Mouse (Mus musculus) gastrocnemius, postnatal 14 days (tissue): ENCODE results near the gene Gpr55. TPM values are rescaled to one million over a fixed set of nuclear protein-coding genes. Genes with fewer than 3 reads are reported as not detected.

Experiments
- DNase-seq: peaks from one replicate; pipeline ENCODE4 v3.0.0; 2021; ENCODE audit warnings: mixed read lengths
- intact Hi-C: fragments of 180-260 bp; cut with DNase I; formaldehyde crosslinking; loops from one replicate; pipeline ENCODE4 v1.15.1; 2025; ENCODE audit warnings: low total_unique reads
- total RNA-seq, 2 experiments: library from RNA; stranded (reverse); gene quantifications; 2 replicates each; pipeline ENCODE4 v1.2.3; 2021

The Gpr55 gene
- total RNA-seq, 2 experiments from 2014 or later, result not detected

DNA sequence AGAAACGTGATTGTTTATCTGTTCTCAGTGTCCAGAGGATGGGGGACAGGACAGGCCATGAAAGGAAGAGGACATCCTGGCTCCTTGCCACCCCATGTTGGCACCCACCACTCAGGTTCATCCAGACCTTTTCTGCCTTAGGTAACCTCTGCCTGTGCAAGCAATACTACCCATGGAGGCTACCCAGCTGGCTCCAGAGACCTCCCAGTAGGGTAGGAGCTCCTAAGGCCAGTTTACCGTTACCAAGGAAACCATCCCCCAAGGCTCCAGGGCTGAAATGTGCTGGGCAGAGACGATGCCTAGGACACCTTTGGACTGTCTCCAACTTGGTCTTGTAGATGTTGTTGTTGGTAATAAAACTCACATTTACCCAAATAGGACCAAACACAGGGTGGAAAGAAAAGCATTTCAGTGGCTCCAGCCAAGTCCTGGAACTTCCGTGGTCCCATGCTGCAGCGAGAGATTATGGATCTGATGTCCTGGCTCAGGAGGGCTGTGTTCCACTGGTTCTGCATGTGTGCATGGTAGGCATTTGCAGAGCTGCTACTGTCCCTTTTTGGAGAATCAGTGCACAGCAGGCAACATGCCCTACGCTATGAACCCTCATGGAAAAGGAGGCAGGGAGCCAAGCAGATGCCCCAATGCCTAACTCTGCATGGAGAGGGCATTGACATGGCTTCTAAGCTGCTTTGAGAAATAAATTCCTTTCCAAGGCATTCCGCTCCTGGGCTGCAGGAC lies 38.5 kb downstream of the Gpr55 start:
- intact Hi-C loops, result no loop called here

DNA sequence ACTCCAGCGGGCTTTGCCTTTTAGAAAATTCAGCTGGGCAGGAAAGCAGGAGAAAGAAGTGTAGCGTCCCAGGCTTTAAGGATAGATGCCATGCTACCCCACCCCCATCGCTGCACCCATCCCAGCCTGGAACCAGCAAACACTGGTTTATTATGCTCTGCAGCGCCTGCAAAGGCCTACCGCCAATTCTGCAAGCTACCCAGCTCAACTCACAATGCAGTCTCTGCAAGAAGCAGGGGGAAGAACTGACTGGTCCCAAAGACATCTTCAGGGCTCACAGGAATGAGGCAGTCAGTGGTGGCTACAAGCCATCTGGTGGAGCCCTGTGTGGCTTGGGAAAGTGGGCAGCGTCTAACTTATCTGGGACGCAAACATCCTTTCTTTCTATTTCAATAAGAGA lies 39.1 kb downstream of the Gpr55 start:
- intact Hi-C loops, result no loop called here
- DNase-seq, result no peak

More for the DNA sequence above, 38.5 kb downstream of the Gpr55 start:
- no peak for DNase-seq

DNA sequence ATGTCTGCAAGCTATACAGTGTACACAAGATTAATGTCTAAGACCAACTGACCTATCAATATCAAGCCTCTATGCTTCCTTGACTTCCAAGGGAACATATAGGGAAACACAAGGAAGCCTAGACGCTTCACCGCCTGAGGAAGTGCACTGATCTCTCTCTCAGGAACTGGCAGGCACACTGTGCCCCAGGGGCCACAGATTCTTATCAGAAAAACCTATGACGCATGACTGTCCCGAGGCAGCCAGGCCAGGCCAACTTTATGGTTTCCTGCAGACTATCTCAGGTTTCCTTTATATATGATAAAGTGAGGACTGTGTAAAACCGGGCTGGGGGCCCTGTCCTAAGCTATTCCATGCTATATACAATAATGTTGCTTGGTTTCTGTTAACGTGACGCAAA lies 41.2 kb downstream of the Gpr55 start:
- intact Hi-C loops, result no loop called here
- DNase-seq, result no peak

DNA sequence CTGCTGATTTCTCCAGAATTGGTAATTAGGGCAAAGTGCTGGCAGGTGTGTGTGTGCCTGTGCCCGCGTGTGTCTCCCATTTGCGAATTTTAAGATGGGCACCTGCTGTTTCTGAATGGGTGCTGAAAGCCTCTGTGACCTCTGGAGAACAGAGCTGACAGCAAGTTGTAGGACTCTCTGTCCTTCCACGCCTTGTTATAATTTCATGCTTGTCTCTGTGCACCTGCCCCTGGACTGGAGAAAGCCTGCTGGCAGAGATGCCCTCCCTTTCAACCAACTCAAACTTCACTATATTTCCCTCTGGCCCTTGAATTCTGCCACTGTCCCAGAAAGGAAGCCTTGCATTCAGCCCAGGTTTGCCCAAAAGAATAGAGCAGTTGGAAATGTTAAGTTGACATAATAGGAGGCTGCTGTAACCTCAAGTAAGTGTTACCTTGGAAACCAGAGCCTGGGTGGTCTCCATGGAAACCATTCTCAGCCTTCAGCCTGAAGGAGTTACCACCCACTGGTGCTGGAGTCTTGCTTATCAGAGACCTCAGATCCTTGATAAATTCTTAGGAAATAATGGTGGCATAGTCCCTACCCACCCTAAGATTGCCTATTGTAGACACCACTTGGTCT lies 43.9 kb downstream of the Gpr55 start:
- no peak for DNase-seq
- intact Hi-C loops, result no loop called here

DNA sequence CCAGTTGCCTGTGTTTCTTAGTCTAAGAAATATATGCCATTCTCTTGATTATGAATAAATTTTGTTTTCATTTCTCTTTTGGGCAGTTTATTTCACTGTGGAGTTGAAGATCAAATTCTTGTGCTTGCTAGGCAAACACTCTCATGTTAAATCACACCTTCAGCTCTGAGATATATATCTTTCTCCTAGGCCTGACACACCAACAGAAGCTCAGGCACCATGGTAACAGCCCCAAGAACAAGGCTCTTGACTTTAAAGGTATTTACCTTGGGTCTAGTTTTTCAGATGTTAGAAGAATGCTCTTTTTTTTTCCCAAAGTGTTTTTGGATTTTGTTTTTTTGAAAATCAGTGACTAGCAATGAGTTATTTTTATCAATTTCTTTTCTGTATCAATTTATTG lies 44.9 kb downstream of the Gpr55 start:
- intact Hi-C loops, result no loop called here
- no peak for DNase-seq

DNA sequence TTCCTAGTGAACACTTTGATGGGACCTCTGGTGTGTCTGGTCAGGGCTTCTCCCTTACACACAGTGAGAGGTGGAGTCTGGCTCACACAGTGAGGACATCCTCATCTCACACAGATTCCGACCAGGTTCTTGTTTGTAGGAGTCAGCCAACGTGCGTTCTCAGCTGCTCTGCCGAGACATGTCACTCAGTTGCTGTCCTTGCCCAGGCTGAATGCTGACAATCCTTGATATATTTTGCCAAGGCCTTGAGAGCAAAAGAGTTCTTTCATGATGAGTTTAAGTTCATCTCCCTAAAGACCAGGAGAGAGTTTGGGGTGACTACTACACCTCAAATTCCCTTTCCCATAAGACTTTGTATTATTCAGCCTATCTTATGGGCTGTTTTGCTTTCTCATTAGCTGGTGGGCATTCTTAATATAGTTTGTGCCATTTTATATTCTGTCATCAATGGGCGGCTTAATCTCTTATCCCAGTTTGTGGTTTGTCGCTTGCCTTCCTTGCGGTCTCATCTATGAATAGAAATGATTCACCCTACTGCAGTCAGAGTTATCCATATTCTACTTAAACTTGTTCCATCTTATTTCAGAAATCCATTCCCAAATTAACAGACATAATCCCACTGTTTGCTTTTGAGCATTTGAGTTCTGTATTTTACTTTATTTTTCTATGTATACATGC lies 47.6 kb downstream of the Gpr55 start:
- intact Hi-C loops, result no loop called here
- DNase-seq, result no peak

DNA sequence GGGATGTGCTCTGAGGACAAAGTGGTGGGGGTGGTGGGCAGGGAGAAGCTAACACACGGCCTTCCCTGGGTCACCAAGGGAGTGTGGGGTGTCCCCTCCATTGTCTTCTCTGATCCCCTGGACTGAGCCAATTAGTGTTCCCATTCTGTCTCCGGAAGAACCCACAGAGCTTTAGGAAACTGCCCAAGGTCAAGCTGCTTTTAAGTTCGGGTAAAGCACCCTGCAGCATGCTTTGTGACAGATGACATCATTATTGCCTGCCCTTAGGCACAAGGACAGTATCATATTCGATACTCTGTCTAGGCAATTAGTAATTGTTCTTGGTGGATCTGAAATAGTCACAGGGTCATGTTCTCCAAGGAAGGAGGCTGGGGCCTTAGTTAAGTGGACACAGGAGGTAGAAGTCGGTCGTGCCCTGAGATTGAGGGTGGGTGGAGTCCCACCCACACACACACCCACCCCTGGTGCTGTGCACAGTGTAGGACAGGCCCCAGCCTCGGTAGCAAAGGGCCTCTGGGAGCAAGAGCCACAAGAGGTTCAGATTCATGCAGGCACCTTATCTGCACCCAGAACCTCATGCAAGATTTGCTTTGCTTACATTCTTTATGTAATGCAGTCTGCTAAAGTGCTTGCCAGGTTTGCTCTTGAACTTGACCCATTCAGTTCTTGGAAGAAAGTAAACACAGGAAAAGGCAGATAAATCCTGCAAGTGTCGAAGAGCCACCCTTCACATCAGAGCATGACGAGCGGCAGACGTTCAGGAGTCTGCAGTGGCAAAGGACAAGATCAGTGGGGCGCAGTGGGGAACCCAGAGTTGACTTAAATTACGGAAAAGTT lies 51.8 kb downstream of the Gpr55 start:
- intact Hi-C loops, result no loop called here
- DNase-seq, result no peak

DNA sequence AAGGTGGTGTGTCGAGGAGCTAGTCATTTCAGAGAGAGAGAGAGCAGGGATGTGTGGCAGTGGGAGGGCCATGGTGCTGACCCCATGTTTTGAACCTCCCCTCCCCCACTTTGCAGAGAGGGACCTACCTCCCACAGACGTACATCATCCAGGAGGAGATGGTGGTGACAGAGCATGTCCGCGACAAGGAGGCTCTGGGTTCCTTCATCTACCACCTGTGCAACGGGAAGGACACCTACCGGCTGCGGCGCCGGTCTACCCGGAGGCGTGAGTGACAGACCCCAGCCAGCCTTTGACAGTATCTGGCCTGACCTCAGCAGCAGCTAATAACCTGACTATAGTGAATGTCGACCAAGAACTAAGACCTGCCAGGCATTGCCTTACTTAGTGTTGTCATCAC lies 53.9 kb downstream of the Gpr55 start:
- intact Hi-C loops, result no loop called here
- no peak for DNase-seq

DNA sequence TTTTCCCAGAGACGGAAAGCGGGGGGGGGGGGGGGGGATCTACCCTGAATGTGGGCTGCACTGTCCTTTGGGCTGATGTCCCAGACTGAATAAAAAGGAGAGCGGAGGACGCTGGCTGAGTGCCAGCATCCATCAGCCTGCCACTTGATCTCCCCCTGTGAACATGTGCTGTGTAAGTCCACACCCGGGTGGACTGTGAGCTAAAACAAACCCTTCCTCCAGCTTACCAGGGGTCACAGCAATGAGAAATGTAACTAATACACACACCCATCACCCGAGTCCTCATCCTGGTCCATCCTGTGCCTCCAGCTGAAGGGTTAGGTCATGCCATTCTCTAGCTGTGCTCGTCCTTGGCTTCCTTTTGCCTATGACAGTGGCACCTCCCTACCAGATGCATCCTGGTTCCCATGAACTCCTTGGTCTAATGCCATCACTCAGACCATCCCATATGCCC lies 58.7 kb downstream of the Gpr55 start:
- intact Hi-C loops, result no loop called here
- peak; percentile 32 for DNase-seq

DNA sequence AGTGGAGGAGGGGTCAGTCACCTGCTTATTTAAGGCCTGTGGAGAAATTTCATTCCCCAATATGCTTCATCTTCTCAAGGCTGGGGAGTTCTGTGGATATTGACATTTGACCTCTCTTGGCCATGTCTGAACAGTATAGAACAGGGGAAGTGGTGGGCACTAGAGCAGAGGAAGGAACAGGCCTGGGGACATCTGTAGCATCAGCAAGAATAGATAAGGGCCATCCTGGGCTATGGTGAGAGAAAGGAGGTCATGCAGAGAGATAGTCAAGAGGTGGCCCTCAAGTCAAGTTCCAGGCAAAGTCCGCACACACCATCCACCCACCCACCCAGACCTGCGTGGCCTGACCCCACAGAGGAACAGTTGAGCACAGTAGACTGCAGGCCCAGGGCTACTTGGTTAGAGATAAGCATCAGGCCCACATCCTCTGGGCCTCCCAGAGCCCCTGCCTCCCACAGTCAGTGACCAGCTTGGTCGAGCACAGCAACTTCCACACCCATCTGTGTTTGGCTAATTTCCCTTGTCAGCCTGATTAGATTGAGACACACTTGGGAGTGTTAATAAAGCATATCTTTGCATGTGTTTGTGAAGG lies 59.2 kb downstream of the Gpr55 start:
- DNase-seq, result no peak
- intact Hi-C loops, result no loop called here

DNA sequence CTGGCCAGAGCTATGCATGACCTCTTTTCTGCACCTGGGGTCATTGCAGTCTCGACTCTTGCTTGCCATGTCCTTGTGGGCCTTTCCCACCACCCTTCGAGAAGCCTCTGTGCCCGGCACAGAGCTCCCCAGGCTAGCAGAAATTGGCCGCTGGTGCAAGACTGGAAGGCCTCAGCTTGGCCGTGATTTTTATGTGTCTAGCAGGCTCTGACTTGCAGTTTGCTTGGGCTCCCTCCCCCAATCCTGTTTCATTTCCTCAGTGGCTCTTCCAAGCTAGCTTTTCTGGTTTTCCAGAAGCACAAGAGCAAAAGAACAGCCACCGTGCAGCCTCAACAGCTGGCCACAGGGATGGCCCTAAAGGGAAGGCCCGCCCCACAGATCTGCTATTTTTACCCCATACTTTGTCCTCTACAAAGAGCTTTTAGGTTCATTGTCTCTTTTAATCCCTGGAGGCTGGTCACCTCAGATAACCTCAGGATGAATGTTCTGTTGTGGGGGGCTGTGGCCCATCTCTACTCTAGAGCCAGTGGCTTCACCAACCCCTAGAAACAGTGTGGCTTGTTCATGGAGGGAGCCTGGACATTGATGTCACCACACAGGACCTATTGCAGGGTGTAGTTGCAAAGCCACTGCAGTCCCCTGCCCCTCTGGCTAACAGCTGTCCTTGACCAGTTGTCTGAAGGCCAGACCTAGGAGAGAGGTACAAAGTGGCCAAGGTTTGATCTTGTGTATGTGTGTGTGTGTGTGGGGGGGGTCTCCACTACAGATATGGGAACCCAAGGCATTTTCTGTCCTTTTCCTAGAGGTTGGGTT lies 60.1 kb downstream of the Gpr55 start:
- intact Hi-C loops, result no loop called here

DNA sequence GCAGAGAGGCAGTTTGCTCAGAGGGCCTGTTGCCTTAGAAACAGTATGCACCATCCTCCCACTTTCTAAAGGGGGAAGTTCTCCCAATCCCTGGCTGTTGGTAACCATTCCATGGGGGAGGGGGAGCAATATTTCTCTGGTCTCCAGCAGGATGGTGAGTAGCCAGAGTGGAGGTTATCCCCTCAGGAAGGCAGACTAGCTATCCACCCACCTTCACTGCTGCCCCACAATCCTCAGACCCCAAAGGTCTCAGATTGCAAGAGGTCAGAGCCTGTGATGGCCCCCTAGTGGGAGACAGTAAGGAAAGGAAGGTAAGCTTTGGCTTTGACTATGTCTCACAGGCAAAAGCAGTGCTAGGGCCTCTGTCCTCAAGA lies 61.4 kb downstream of the Gpr55 start:
- intact Hi-C loops, result no loop called here
- no peak for DNase-seq

More for the DNA sequence above, 60.1 kb downstream of the Gpr55 start:
- peak; percentile 26 for DNase-seq

DNA sequence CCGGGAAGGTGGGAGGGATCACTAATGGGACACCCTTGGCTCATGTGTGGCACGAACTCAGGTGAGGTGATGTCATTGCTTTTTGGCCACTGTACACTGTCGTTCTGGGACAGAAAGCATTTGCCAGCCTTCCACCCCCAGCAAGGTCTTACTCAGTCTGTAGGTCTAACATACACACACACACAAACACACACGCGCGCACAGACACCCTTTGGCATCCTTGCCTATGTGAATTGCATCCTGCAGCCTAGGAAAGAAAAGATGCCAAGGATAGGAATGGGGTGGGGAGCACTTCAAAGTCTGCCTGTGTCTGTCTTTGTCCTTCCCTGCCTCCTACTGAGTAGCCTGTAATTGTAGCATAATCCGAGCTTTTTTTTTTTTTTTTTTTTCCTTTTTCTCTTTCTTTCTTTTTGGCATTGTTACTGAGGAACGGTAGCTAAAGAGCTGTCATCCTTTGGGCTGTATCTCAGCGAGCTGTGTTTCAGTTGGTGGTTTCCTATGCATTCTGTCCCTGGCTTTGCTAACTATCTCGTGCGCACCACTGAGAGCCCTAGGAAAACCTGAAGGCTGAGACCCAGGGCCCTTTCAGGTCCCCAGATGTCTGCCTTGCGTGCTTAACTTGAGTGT lies 61.9 kb downstream of the Gpr55 start:
- DNase-seq, result no peak
- intact Hi-C loops, result no loop called here

DNA sequence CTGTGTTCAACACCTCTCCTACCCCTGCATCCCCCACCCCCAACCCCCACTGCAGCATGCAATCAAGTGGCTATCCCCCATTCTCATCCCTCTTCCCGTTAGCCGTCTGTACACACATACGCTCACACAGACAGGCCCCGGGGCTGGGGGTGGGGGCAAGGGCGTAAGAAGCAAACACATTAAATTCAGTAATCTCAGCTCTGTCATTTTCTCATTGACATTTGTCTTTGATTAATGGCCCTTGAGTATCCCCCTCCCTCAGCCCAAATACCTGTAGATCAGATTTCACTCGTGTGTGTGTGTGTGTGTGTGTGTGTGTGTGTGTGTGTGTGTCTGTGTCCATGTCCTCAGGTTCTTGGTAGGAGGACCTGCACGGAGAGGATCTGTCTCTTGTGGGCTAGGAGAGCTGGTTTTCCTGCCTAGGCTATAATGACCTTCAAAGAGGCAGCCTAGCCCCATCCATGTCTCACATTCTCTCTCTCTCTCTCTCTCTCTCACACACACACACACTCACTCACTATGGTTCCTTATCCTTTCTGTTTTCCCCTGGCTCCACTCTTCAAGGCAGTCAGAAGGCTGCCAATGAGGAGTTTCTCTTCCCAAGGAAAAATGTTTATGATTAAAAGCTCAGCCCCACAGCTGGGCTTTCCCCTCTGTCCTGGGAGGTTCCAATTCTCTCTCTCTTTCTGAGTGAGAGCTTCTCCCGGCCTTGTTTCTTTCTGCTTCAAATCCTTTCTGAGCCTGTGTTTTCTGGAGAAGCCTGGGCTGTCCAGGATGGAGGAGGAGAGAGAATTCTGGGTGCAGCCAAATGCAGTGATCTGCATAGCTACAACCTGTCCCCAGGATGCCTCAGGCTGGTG lies 62.7 kb downstream of the Gpr55 start:
- intact Hi-C loops, result no loop called here

DNA sequence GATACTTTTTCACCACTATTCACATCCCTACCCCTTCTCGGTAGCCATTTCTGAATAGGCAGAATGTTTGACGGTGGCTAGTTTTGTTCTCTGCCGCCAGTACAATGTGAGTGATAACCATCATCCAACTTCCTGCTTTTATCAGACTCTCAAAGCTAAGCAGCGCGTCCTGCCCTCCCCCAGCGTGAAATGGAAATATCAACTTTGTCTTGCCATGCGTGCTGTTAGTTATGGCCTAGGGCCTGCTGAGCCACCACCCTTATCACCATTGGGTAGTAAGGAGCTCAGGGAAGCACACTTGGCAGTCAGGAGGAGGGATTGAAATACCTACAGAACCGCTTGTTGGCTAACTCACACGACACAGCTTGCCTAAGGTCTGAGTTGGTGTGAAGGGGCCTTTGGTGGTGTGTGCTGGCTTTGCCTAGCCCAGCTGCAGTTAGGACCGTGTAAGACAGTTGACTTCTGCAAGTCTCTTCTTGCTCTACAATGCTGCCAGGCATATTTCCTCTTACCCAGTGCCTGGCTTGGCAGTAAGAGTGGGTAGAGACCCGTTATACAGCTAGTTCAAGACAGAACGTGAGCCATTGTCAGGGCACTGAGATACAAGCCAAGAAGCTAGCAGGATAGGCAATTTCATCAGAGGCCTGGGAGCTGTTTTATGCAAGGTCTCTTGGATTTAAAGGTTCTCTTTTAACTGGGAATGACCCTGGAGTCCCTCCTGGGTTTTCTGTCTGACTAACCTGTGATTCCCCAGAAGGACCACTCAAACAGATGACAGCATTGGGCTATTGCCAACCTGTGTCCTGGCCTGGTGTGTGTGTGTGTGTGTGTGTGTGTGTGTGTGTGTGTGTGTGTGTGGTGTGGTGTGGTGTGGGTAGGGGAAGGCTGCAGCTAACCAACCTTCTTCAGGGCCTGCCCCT lies 63.8 kb downstream of the Gpr55 start:
- intact Hi-C loops, result no loop called here
- no peak for DNase-seq

More for the DNA sequence above, 62.7 kb downstream of the Gpr55 start:
- DNase-seq, result no peak

DNA sequence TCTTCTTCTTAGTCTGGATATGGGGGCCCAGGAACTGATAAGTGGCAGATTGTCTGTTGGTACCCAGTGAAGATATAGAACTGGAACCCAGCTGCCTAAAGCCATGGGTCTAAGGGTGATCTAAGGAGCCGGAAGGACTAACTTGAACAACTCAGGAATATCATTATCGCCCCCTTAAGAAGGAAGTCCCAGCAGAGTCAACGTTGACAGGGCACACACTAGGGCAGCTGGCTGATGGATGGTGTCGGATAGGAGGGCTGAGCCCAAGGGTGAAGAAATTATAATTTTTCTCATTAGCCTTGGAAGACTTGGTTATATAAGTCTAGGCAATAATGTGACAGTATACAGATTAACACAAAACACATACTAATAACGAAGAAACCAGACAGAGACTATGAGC lies 64.7 kb downstream of the Gpr55 start:
- intact Hi-C loops, result no loop called here

More for the DNA sequence above, 64.7 kb downstream of the Gpr55 start:
- DNase-seq, result no peak
